Mouse (Mus musculus) lung, embryonic 15.5 days (tissue): ENCODE results near the gene Uts2b. TPM values are rescaled to one million over a fixed set of nuclear protein-coding genes. Genes with fewer than 3 reads are reported as not detected.

Experiments used
- ATAC-seq: fragments of 200-750 bp; cut with Nextera tagmentation; 2 replicates; pipeline ENCODE4 v1.8.0; 2017; ENCODE audit warnings: moderate number of reproducible peaks, borderline replicate concordance; ENCODE audit not compliant: low FRiP score, low TSS enrichment; ENCODE audit errors: extremely low read depth
- H3K27ac ChIP-seq: fragments of 300-500 bp; sonication (generic); 2 replicates; pipeline ENCODE4 v1.5.1; 2015; ENCODE audit warnings: moderate library complexity, mild to moderate bottlenecking, inconsistent platforms
- H3K27me3 ChIP-seq: fragments of 300-500 bp; sonication (generic); 2 replicates; pipeline ENCODE4 v1.6.1; 2015; ENCODE audit warnings: inconsistent platforms
- H3K36me3 ChIP-seq: fragments of 300-500 bp; sonication (generic); 2 replicates; pipeline ENCODE4 v1.6.1; 2015; ENCODE audit warnings: inconsistent platforms
- H3K4me1 ChIP-seq: fragments of 300-500 bp; sonication (generic); 2 replicates; pipeline ENCODE4 v1.6.1; 2015; ENCODE audit warnings: inconsistent platforms
- H3K4me2 ChIP-seq: fragments of 300-500 bp; sonication (generic); 2 replicates; pipeline ENCODE4 v1.6.1; 2015; ENCODE audit warnings: inconsistent platforms, mild to moderate bottlenecking, moderate library complexity
- H3K4me3 ChIP-seq: fragments of 300-500 bp; sonication (generic); 2 replicates; pipeline ENCODE4 v1.5.1; 2015; ENCODE audit warnings: mild to moderate bottlenecking, inconsistent platforms
- H3K9ac ChIP-seq: fragments of 300-500 bp; sonication (generic); 2 replicates; pipeline ENCODE4 v1.6.1; 2015; ENCODE audit warnings: inconsistent platforms
- H3K9me3 ChIP-seq: fragments of 300-500 bp; sonication (generic); 2 replicates; pipeline ENCODE4 v1.6.1; 2016; ENCODE audit warnings: inconsistent platforms
- WGBS: fragments of 180-500 bp; shearing (Covaris S2); methylation state at CpG from one replicate; pipeline ENCODE4 v1.1.7; 2015; 5-methylcytosine and 5-hydroxymethylcytosine counted together
- polyA plus RNA-seq: library from polyadenylated mRNA; unstranded; fragments of >200 nt; fragmentation: Nextera tagmentation; extraction: Ambion mirVana; gene quantifications from 2 replicates; pipeline ENCODE4 v1.2.1, GENCODE M21; 2015

Uts2b gene
- 0.49 TPM in 1 of 2 replicates, not detected in the other for polyA plus RNA-seq

- Histone ChIP-seq H3K9me3 (no peaks in the 10 kb centered on the region), H3K27me3 (no peaks in the 10 kb centered on the region), H3K4me3 (no peak within 1 kb of the TSS), H3K9ac (no peak within 1 kb of the TSS), H3K4me2 (no peak within 1 kb of the TSS), H3K4me1 (no peaks in the 10 kb centered on the region), H3K27ac (no peak within 1 kb of the TSS), H3K36me3 (no peaks in the 10 kb centered on the region)
- no peak for ATAC-seq
- 56% methylated on average over 8 of the region's 8 CpGs for WGBS
Measured at GRCm38 (mm10) chr16:27370191-27370590, at the start of gene Uts2b. TSS of gene Uts2b (minus strand) at chr16:27370239.

GRCm38 (mm10) chr16:27417632-27418031 is 47.6 kb upstream of the Uts2b start:
- Histone ChIP-seq H3K9ac (no peak overlapping the region), H3K36me3 (peaks cover 47% of the 10 kb centered on the region), H3K27me3 (no peaks in the 10 kb centered on the region), H3K27ac (no peak overlapping the region), H3K4me2 (no peak overlapping the region), H3K9me3 (no peaks in the 10 kb centered on the region), H3K4me1 (no peaks in the 10 kb centered on the region), H3K4me3 (no peak overlapping the region)
- 82% methylated on average over 3 of the region's 3 CpGs for WGBS
- ATAC-seq, result no peak

GRCm38 (mm10) chr16:27416937-27417584 is 47.0 kb upstream of the Uts2b start:
- Histone ChIP-seq H3K27me3 (no peaks in the 10 kb centered on the region), H3K4me2 (no peak overlapping the region), H3K9me3 (no peaks in the 10 kb centered on the region), H3K27ac (no peak overlapping the region), H3K9ac (no peak overlapping the region), H3K4me1 (no peaks in the 10 kb centered on the region), H3K4me3 (no peak overlapping the region), H3K36me3 (peaks cover 42% of the 10 kb centered on the region)
- WGBS, result 91% methylated on average over 6 of the region's 6 CpGs
- ATAC-seq, result no peak

- Histone ChIP-seq H3K9me3 (no peaks in the 10 kb centered on the region), H3K36me3 (peaks cover 22% of the 10 kb centered on the region), H3K4me2 (no peak overlapping the region), H3K9ac (no peak overlapping the region), H3K27ac (no peak overlapping the region), H3K4me1 (no peaks in the 10 kb centered on the region), H3K4me3 (no peak overlapping the region), H3K27me3 (no peaks in the 10 kb centered on the region)
- ATAC-seq, result no peak
Measured at GRCm38 (mm10) chr16:27404107-27404506, 34.1 kb upstream of the Uts2b start.

GRCm38 (mm10) chr16:27401579-27401978 is 31.5 kb upstream of the Uts2b start:
- Histone ChIP-seq H3K4me1 (no peaks in the 10 kb centered on the region), H3K9ac (no peak overlapping the region), H3K27me3 (no peaks in the 10 kb centered on the region), H3K9me3 (no peaks in the 10 kb centered on the region), H3K36me3 (peaks cover 9% of the 10 kb centered on the region; the same call in 1 of the 2 replicates), H3K4me3 (no peak overlapping the region), H3K27ac (no peak overlapping the region), H3K4me2 (no peak overlapping the region)
- 89% methylated on average over 2 of the region's 2 CpGs for WGBS
- no peak for ATAC-seq

GRCm38 (mm10) chr16:27399719-27400253 is 29.7 kb upstream of the Uts2b start:
- Histone ChIP-seq H3K27ac (no peak overlapping the region), H3K4me2 (no peak overlapping the region), H3K9me3 (0 out of 2 replicates have a peak, but pooled peaks cover 3% of the 10 kb centered on the region), H3K27me3 (no peaks in the 10 kb centered on the region), H3K4me1 (no peaks in the 10 kb centered on the region), H3K36me3 (no peaks in the 10 kb centered on the region), H3K9ac (no peak overlapping the region), H3K4me3 (no peak overlapping the region)
- no peak for ATAC-seq
- 87% methylated on average over 6 of the region's 6 CpGs for WGBS

- H3K4me1 ChIP-seq, result no peaks in the 10 kb centered on the region
- no peak for ATAC-seq
- 88% methylated on average over 3 of the region's 3 CpGs for WGBS
- H3K27ac ChIP-seq, result no peak overlapping the region
- H3K27me3 ChIP-seq, result no peaks in the 10 kb centered on the region
- 0 out of 2 replicates have a peak, but pooled peaks cover 3% of the 10 kb centered on the region for H3K9me3 ChIP-seq
- H3K4me3 ChIP-seq, result no peak overlapping the region
- H3K36me3 ChIP-seq, result no peaks in the 10 kb centered on the region
- H3K4me2 ChIP-seq, result no peak overlapping the region
- no peak overlapping the region for H3K9ac ChIP-seq
Measured at GRCm38 (mm10) chr16:27399026-27399718, 29.1 kb upstream of the Uts2b start.

DNA sequence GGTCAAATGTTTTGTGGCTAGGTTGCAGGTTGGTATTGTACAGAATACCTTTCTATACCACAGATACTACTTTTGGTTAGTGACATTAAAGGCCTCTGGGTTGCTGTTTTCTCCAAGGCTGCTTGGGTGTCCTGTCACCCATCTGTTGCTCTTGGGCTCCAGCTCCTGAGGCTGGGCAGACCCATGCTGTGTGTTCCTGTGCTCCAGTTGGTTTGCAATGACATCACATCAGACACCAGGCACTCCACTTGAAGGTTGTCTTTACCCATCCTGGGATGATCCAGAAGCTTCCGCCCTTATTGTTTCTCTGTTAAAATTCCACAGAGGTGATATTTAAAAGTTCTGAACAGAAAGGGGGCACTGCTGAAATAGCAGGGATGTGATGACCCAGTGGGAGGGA is 26.9 kb upstream of the Uts2b start:
- 100% methylated on average over 1 of the region's 1 CpGs for WGBS
- H3K36me3 ChIP-seq, result no peaks in the 10 kb centered on the region
- H3K4me3 ChIP-seq, result no peak overlapping the region
- ATAC-seq, result no peak
- H3K9ac ChIP-seq, result no peak overlapping the region
- H3K4me2 ChIP-seq, result no peak overlapping the region
- no peaks in the 10 kb centered on the region for H3K27me3 ChIP-seq
- no peak overlapping the region for H3K27ac ChIP-seq
- 0 out of 2 replicates have a peak, but pooled peaks cover 3% of the 10 kb centered on the region for H3K9me3 ChIP-seq
- H3K4me1 ChIP-seq, result no peaks in the 10 kb centered on the region

DNA sequence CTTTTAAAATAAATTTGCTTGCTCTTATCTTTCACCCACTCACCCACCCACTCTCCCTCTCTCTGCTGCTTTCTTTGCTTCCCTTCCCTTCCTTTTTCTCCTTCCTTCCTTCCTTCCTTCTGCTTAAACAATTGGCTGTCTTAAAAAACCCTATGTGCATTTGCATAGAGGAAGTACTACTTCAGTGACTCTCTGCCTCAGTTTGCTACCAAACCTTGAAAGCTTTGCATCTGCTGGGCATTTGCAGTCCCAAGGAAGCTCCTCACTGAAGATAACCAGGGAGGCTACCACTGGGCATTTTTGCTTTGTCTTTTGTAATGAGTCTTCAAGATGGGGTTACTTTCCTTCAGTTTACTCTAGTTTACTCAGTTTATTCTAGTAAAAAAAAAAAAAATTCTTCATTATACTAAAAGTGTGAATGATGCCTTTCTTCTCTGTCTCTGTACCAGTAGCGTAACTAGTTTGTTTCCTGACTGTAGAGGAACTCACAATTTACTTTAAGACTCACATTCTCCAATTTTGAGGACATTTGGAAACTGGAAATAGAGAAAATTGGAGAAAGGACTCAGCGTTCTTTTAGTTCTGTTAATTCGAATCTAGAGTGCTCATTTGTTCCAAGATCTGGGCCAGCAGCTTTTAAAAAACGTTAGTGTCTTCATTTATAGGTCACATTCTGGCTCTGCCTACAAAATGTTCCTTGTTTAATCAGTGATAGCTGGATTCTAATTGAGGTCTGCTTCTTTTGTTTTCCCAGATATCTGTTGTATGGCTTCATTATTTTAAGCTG is 25.4 kb upstream of the Uts2b start:
- ATAC-seq, result no peak
- Histone ChIP-seq H3K4me2 (no peak overlapping the region), H3K4me3 (no peak overlapping the region), H3K9me3 (0 out of 2 replicates have a peak, but pooled peaks cover 3% of the 10 kb centered on the region), H3K9ac (no peak overlapping the region), H3K4me1 (peaks cover 4% of the 10 kb centered on the region; the same call in 1 of the 2 replicates), H3K27ac (no peak overlapping the region), H3K36me3 (no peaks in the 10 kb centered on the region), H3K27me3 (no peaks in the 10 kb centered on the region)
- WGBS, result 87% methylated on average over 4 of the region's 4 CpGs

GRCm38 (mm10) chr16:27391845-27392244 is 21.8 kb upstream of the Uts2b start:
- ATAC-seq, result no peak
- Histone ChIP-seq H3K9ac (no peak overlapping the region), H3K4me1 (peaks cover 15% of the 10 kb centered on the region), H3K27ac (no peak overlapping the region), H3K4me2 (no peak overlapping the region), H3K27me3 (no peaks in the 10 kb centered on the region), H3K9me3 (0 out of 2 replicates have a peak, but pooled peaks cover 3% of the 10 kb centered on the region), H3K4me3 (no peak overlapping the region), H3K36me3 (no peaks in the 10 kb centered on the region)
- WGBS, result 79% methylated on average over 2 of the region's 2 CpGs

DNA sequence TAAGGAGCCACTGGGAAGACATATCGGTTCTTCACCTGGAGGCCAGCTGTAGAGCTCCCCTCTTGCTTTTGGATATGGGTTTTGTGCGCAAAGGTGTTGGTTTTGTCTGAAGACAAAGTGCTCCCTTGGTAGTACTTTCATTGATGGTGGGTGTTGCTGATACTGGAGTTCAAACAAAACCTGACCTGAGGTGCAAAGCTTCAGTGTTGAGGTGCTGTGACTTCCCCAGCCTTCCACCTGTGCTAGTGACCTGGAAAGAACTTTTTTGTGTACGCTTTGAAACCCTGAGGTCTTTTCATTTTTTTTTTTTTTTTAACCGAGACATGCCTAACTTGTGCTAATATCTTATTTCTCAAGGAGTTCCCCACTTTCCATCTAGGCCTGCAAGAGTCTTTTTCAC is 20.3 kb upstream of the Uts2b start:
- Histone ChIP-seq H3K4me3 (peak overlapping the region; percentile 96), H3K9ac (no peak overlapping the region), H3K27me3 (no peaks in the 10 kb centered on the region), H3K27ac (no peak overlapping the region), H3K36me3 (no peaks in the 10 kb centered on the region), H3K9me3 (no peaks in the 10 kb centered on the region), H3K4me2 (peak overlapping the region; percentile 65), H3K4me1 (peaks cover 15% of the 10 kb centered on the region)
- ATAC-seq, result no peak
- WGBS, result 70% methylated on average over 4 of the region's 4 CpGs
